Mouse (Mus musculus) stomach, postnatal 0 days (tissue): ENCODE data around the gene Txnrd2.
A peak's percentile ranks its signal among the peaks of the same experiment; 100 is the strongest.

ENCODE experiments used
- CTCF ChIP-seq: IDR thresholded peaks from 2 replicates; pipeline ENCODE4 v1.5.1; 2016; ENCODE audit warnings: antibody characterized with exemption, low read depth, mild to moderate bottlenecking, moderate library complexity
- EP300 ChIP-seq: optimal IDR thresholded peaks from 2 replicates; pipeline ENCODE3; 2016; ENCODE audit warnings: antibody characterized with exemption

- TF ChIP-seq CTCF: peak; percentile 93
- TF ChIP-seq EP300: no peak
These were observed 19.9 kb upstream of the Txnrd2 start for GRCm38 (mm10) chr16:18406293-18406692.
